Mouse (Mus musculus) inflammation-experienced regulatory T-cells, adult 6 months (primary cell): ENCODE results near the gene Arpp19. TPM values are rescaled to one million over a fixed set of nuclear protein-coding genes. Genes with fewer than 3 reads are reported as not detected.

Experiments used
- polyA plus RNA-seq, 3 experiments: library from polyadenylated mRNA; unstranded; fragments of 100-300 nt; shearing (Covaris generic); gene quantifications; one replicate each; pipeline ENCODE4 v1.2.1; 2017

Arpp19 gene
- polyA plus RNA-seq, 3 experiments from 2014 or later: 284 to 467 (median 368) TPM

Other genes with a start within 250 kb of the Arpp19 start
- gene Onecut1, start 175.7 kb upstream of the Arpp19 start, polyA plus RNA-seq: not detected
- gene Fam214a, start 84.7 kb upstream of the Arpp19 start, polyA plus RNA-seq: 10 to 100 TPM; 23.1 to 26.4 (median 23.5) TPM
- 10 to 100 TPM in 2 of 3 experiments, 1 to 10 TPM in 1; 9.3 to 11.4 (median 11.0) TPM for gene Myo5a, start 33.4 kb downstream of the Arpp19 start, polyA plus RNA-seq
- under 1 TPM in 2 of 3 experiments, not detected in 1; 0.24 to 0.30 TPM for gene Myo5c, start 194.4 kb downstream of the Arpp19 start, polyA plus RNA-seq